10 mouse cellular contexts compared by ENCODE assay signal in genomic region chr6:56902606-56903520, GRCm38 (mm10). TPM values are rescaled to one million over a fixed set of nuclear protein-coding genes. Genes with fewer than 3 reads are reported as not detected.
DNase-seq lines count a peak whose midpoint lies in the region; ATAC-seq and TF ChIP-seq lines count a peak whose summit lies in the region.
"Had no signal": no experiment of that assay in that cellular context is flagged by ENCODE, and none has a peak within 500 bp of the region (broad histone marks: within the 10 kb centered on the region; RNA-seq: fewer than 3 reads in every experiment).

No protein-coding gene starts in this region.

- peaks cover 46% of the 10 kb centered on the region for H3K4me1 ChIP-seq in heart, embryonic 15.5 days (replicated peaks)
- H3K4me1 ChIP-seq in hindbrain, postnatal 0 days (ENCODE audit: insufficient read depth, low read length) = no peaks in the 10 kb centered on the region
- H3K4me1 ChIP-seq in midbrain, embryonic 16.5 days (ENCODE audit: control insufficient read depth, insufficient read depth, low read length) = peaks cover 10% of the 10 kb centered on the region

- no peaks in the 10 kb centered on the region for H3K9me3 ChIP-seq in heart, embryonic 15.5 days (replicated peaks)
- no peaks in the 10 kb centered on the region for H3K9me3 ChIP-seq in hindbrain, postnatal 0 days (ENCODE audit: low read length)
- H3K9me3 ChIP-seq in midbrain, embryonic 16.5 days (replicated peaks; ENCODE audit: control insufficient read depth, low read length, poor library complexity, severe bottlenecking) = no peaks in the 10 kb centered on the region
- H3K9me3 ChIP-seq: limb, embryonic 12.5 days had no signal

- intact Hi-C loops in heart, postnatal 36 days (cut with DNase I) = loop anchor here (5.0 kb wide), 1 partner anchor 41 kb away; no protein-coding TSS in a partner anchor

- DNase-seq in heart, postnatal 36 days = no peak
- peak; percentile 87 for DNase-seq in c-Kit-positive CD71-positive TER-119-negative erythroid progenitor cells, embryonic 14.5 days (ENCODE audit: low read depth)
- DNase-seq in hindbrain, postnatal 0 days (ENCODE audit: low spot score) = no peak
- DNase-seq in gastrocnemius, postnatal 4 days (ENCODE audit: low spot score in 2 of 2) = no peak
- DNase-seq in left cerebral cortex, adult 18-20 months (ENCODE audit: low spot score in 2 of 2) = no peak
- DNase-seq in right cerebral cortex, adult 18-20 months = no peak

- H3K4me3 ChIP-seq in heart, embryonic 15.5 days = no peak overlapping the region
- no peak overlapping the region for H3K4me3 ChIP-seq in hindbrain, postnatal 0 days (ENCODE audit: low read length)
- H3K4me3 ChIP-seq in midbrain, embryonic 16.5 days (ENCODE audit: low read depth, low read length) = no peak overlapping the region
- H3K4me3 ChIP-seq: limb, embryonic 12.5 days had no signal

- 0 out of 2 replicates have a peak overlapping the region, but pooled peaks have one; percentile 59 for H3K4me2 ChIP-seq in heart, embryonic 15.5 days
- no peak overlapping the region for H3K4me2 ChIP-seq in hindbrain, postnatal 0 days (ENCODE audit: low read depth, low read length)
- H3K4me2 ChIP-seq in midbrain, embryonic 16.5 days (ENCODE audit: low read length) = no peak overlapping the region

- ATAC-seq in heart, embryonic 15.5 days (replicated peaks; ENCODE audit: insufficient number of reproducible peaks, insufficient read depth, low FRiP score, low read depth) = peak; percentile 19; the same call in 1 of the 2 replicates
- ATAC-seq in hindbrain, postnatal 0 days = 0 out of 2 replicates have a peak, but pooled peaks have one; percentile 22
- peak; percentile 47 for ATAC-seq in midbrain, embryonic 16.5 days

- WGBS in heart, embryonic 15.5 days = 65% methylated on average over 7 of the region's 7 CpGs
- 78% methylated on average over 7 of the region's 7 CpGs for WGBS in hindbrain, postnatal 0 days
- 79% methylated on average over 7 of the region's 7 CpGs for WGBS in midbrain, embryonic 16.5 days

- no peak overlapping the region for H3K9ac ChIP-seq in heart, embryonic 15.5 days
- no peak overlapping the region for H3K9ac ChIP-seq in hindbrain, postnatal 0 days (replicated peaks; ENCODE audit: low read length)
- no peak overlapping the region for H3K9ac ChIP-seq in midbrain, embryonic 16.5 days (ENCODE audit: low read depth, low read length)
- H3K9ac ChIP-seq: limb, embryonic 12.5 days had no signal

- peak overlapping the region; percentile 74; the same call in 1 of the 2 replicates for H3K27ac ChIP-seq in heart, embryonic 15.5 days
- H3K27ac ChIP-seq in hindbrain, postnatal 0 days = no peak overlapping the region
- H3K27ac ChIP-seq in midbrain, embryonic 16.5 days (ENCODE audit: low read length) = no peak overlapping the region
- H3K27ac ChIP-seq: limb, embryonic 12.5 days had no signal

- no peak for TF ChIP-seq CTCF in hindbrain, postnatal 0 days (IDR thresholded peaks at IDR 0.05; ENCODE audit: low read depth)

- no peaks in the 10 kb centered on the region for H3K36me3 ChIP-seq in heart, embryonic 15.5 days
- H3K36me3 ChIP-seq in hindbrain, postnatal 0 days (ENCODE audit: insufficient read depth, low read length) = no peaks in the 10 kb centered on the region
- H3K36me3 ChIP-seq in midbrain, embryonic 16.5 days (ENCODE audit: control insufficient read depth, insufficient read depth, low read length) = no peaks in the 10 kb centered on the region

- no peaks in the 10 kb centered on the region for H3K27me3 ChIP-seq in heart, embryonic 15.5 days
- no peaks in the 10 kb centered on the region for H3K27me3 ChIP-seq in hindbrain, postnatal 0 days (ENCODE audit: insufficient read depth, low read length)
- no peaks in the 10 kb centered on the region for H3K27me3 ChIP-seq in midbrain, embryonic 16.5 days (ENCODE audit: control insufficient read depth, insufficient read depth, low read depth, low read length)
- H3K27me3 ChIP-seq: limb, embryonic 12.5 days had no signal

RNA-seq across cellular contexts. Expression of gene Nt5c3, which starts 20.9 kb away (rescaled TPM):
- 64.4 and 71.7 TPM in 2 replicates for polyA plus RNA-seq in heart, embryonic 15.5 days (2015; fragmentation: Nextera tagmentation; extraction: Ambion mirVana)
- 10 to 100 TPM; 74.2 to 94.4 TPM for total RNA-seq in heart, postnatal 36 days (2021)
- 38.4 and 83.8 TPM in 2 replicates for total RNA-seq in hindbrain, postnatal 0 days (2014; rRNA removed)
- 153 and 155 TPM in 2 replicates for polyA plus RNA-seq in hindbrain, postnatal 0 days (2015; fragmentation: Nextera tagmentation; extraction: Ambion mirVana)
- polyA plus RNA-seq in midbrain, embryonic 16.5 days (2015; fragmentation: Nextera tagmentation; extraction: Ambion mirVana) = 181 and 186 TPM in 2 replicates
- total RNA-seq in gastrocnemius, postnatal 4 days (2021) = 10 to 100 TPM; 44.7 to 58.6 TPM
- 10 to 100 TPM; 57.1 to 60.8 TPM for total RNA-seq in left cerebral cortex, adult 18-20 months (2021)

RNA-seq across cellular contexts. Expression of gene Vmn1r4, which starts 21.0 kb away (rescaled TPM):
- polyA plus RNA-seq in heart, embryonic 15.5 days (2015; fragmentation: Nextera tagmentation; extraction: Ambion mirVana) = 0.10 and 0.21 TPM in 2 replicates
- not detected for total RNA-seq in heart, postnatal 36 days (2021)
- 0.37 TPM in 1 of 2 replicates, not detected in the other for total RNA-seq in hindbrain, postnatal 0 days (2014; rRNA removed)
- 0.46 and 0.58 TPM in 2 replicates for polyA plus RNA-seq in hindbrain, postnatal 0 days (2015; fragmentation: Nextera tagmentation; extraction: Ambion mirVana)
- polyA plus RNA-seq in midbrain, embryonic 16.5 days (2015; fragmentation: Nextera tagmentation; extraction: Ambion mirVana) = 0.76 and 0.92 TPM in 2 replicates
- under 1 TPM; 0.13 to 0.61 TPM for total RNA-seq in gastrocnemius, postnatal 4 days (2021)
- under 1 TPM; 0.16 to 0.42 TPM for total RNA-seq in left cerebral cortex, adult 18-20 months (2021)
- polyA plus RNA-seq: stomach, embryonic 14.5 days had no signal
